Mouse (Mus musculus) c-Kit-positive CD71-positive TER-119-negative erythroid progenitor cells, embryonic 14.5 days (primary cell): ENCODE results near the gene Tmem199.

Experiments used
- DNase-seq: peaks from one replicate; pipeline ENCODE4 v3.0.0-alpha.2; 2013; ENCODE audit warnings: low read depth

Gene Tmem199

DNA sequence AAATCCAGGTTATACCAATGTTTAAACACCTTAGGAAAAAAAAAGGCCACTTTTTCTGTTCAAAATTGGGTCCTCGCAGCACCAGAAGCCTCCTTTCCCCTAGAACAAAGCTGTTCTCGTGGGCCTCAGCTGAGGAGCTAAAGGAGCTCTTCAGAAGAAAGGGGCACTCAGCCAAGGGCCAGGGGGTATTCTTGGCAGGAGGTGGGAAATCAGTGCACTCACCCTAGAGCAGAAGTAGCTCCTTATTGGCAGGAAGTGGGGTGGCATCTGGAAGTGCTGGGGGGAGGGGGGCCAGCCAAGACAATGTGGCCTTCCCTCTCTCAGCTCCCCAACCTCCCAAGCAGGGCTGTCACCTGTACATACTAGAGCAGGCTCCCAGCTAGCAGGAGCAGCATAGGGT is 12.9 kb upstream of the Tmem199 start:
- DNase-seq: no peak

- DNase-seq: no peak
These were observed 11.4 kb upstream of the Tmem199 start for GRCm38 (mm10) chr11:78523241-78523955.

- DNase-seq: no peak
These were observed 10.6 kb upstream of the Tmem199 start for GRCm38 (mm10) chr11:78522481-78522997.

GRCm38 (mm10) chr11:78521880-78522279 is 9.9 kb upstream of the Tmem199 start:
- no peak for DNase-seq

DNA sequence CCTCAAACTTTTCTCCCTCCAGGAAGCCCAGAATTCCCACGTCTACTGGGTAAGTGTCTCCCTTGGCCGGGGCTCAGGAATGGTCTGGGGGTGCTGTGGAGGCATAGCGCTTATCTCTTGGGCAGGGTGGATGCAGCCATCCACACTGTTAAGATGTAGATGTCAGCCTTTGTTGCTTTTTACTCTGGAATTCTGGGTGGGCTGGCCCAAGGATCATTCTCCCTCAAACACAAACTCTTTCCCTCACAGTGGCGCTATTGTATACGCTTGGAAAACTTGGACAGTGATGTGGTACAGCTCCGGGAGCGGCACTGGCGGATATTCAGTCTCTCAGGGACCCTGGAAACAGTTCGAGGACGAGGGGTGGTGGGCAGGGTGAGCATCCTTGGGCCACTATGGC is 7.0 kb upstream of the Tmem199 start:
- no peak for DNase-seq

DNA sequence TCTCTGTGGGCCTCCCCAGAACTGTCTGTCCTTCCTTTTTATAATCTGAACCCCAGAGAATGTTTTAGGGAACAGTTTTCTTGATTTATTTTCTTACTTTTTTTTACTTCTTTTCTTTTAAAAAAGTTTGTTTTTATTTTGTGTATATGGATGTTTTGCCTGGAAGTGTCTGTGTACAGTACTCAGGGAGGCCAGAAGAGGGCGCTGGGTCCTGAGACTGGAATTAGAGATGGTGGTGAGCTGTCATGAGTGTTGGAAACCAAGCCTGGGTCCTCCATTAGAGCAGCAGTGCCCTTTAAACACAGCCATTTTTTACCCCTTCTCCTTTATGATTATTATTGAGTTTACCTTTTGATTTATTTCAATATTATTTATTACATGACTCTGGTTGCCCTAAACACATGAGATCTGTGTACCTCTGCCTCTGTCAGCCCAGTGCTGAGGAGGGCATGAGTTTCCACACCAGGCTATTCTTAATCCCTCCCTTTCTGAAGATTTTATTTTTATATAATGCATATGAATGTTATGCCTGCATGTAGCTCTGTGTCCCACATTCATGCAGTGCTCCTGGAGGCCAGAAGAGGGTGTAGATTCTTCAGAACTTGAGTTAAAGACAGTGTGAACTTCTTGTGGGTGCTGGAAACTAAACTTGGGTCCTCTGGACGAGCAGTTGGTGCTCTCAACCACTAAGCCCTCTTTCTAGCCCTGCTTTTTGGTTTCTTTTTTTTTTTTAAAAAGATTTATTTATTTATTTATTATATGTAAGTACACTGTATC is 3.8 kb upstream of the Tmem199 start:
- DNase-seq: no peak

GRCm38 (mm10) chr11:78513106-78513790 is 1.3 kb upstream of the Tmem199 start:
- DNase-seq: no peak

GRCm38 (mm10) chr11:78509148-78509547 is 2.8 kb downstream of the Tmem199 start:
- no peak for DNase-seq

GRCm38 (mm10) chr11:78505430-78505829 is 6.5 kb downstream of the Tmem199 start:
- DNase-seq: no peak

GRCm38 (mm10) chr11:78502909-78503650 is 8.9 kb downstream of the Tmem199 start, which contains the start of gene Sebox:
Gene Sebox, plus strand, starts transcription at chr11:78503447.
- no peak for DNase-seq

DNA sequence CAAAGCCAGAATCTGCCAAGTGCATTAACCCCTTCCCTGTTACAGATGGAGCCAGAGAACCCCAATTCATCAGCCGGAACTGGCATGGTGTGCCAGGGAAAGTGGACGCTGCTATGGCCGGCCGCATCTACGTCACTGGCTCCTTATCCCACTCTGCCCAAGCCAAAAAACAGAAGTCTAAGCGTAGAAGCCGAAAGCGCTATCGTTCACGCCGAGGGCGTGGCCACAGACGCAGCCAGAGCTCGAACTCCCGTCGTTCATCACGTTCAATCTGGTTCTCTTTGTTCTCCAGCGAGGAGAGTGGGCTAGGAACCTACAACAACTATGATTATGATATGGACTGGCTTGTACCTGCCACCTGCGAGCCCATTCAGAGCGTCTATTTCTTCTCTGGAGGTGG is 10.4 kb downstream of the Tmem199 start:
- DNase-seq: no peak

GRCm38 (mm10) chr11:78500623-78501202 is 11.3 kb downstream of the Tmem199 start:
- no peak for DNase-seq

DNA sequence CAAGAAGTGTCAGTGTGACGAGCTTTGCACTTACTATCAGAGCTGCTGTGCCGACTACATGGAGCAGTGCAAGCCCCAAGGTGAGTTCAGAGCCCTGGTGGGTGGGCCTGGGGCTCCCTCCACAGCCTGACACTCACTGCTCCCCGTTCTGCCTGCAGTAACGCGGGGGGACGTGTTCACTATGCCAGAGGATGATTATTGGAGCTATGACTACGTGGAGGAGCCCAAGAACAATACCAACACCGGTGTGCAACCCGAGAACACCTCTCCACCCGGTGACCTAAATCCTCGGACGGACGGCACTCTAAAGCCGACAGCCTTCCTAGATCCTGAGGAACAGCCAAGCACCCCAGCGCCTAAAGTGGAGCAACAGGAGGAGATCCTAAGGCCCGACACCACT is 12.4 kb downstream of the Tmem199 start:
- no peak for DNase-seq

GRCm38 (mm10) chr11:78499004-78499403 is 13.0 kb downstream of the Tmem199 start, which contains the start of gene Vtn:
Gene Vtn, plus strand, starts transcription at chr11:78499091.
- DNase-seq: no peak

GRCm38 (mm10) chr11:78497544-78498522 is 14.1 kb downstream of the Tmem199 start, which contains the start of gene Sarm1:
Gene Sarm1, minus strand, starts transcription at chr11:78497754.
- DNase-seq: peak; percentile 95

GRCm38 (mm10) chr11:78497071-78497541 is 14.9 kb downstream of the Tmem199 start:
- DNase-seq: no peak

- DNase-seq: peak; percentile 46
These were observed 16.1 kb downstream of the Tmem199 start for GRCm38 (mm10) chr11:78495904-78496303.

GRCm38 (mm10) chr11:78490781-78491241 is 21.2 kb downstream of the Tmem199 start:
- no peak for DNase-seq

DNA sequence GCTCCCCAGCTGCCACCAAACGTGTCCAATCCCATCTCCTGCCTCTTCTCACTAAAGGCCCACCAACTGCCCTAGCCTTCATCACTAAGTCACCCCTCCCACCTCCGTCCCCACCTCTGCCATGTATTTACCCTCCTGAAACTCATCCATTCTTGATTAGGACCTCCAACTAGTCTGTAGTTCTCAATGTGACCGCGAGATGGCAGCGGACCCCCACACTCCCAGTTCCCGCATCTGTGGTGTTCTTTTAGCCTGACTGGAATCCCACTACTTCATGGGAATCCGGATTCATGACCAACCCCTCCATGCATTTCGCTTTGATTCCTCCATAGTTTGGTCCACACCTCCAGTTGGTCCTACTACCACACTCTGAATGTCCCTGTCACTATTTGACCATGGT is 23.8 kb downstream of the Tmem199 start:
- DNase-seq: peak; percentile 47

DNA sequence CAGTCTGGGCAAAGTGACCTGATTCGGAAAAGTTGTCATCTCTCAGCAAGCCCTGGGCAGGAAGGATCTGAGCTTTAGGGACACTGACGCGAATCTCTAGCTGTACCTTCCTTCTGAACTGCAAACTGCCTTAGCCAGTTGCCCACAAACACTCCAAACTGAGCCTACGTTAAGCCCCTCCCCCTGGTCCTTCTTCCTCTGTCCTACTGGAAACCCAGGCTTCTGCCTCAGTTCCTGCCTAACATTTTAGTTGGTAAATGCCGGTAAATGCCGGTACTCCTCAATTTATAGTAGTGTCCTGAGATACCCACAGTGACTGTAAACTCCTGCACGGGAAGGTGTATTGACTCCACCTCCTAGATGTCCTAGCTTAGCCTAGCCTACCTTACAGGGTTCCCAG is 28.3 kb downstream of the Tmem199 start:
- no peak for DNase-seq
